Mouse (Mus musculus) small intestine, adult 2 months (tissue): ENCODE measurements at regions not wholly inside any gene's neighbourhood (a gene's known extent, or its start where the extent isn't known, plus 50 kb on each side); places are given as distances from the start of the nearest gene placed in this dataset.

ENCODE experiments used
- H3K27ac ChIP-seq: fragments of 200-500 bp; 2 replicates; pipeline ENCODE4 v1.5.1; 2012; ENCODE audit warnings: low read depth, low read length, control low read depth, inconsistent platforms; ENCODE audit not compliant: insufficient read depth
- H3K27me3 ChIP-seq: fragments of 200-500 bp; 2 replicates; pipeline ENCODE4 v1.6.1; 2012; ENCODE audit warnings: mild to moderate bottlenecking, moderate library complexity, low read length, inconsistent platforms; ENCODE audit not compliant: control insufficient read depth, insufficient read depth
- H3K36me3 ChIP-seq: fragments of 200-500 bp; 2 replicates; pipeline ENCODE4 v1.6.1; 2012; ENCODE audit warnings: mild to moderate bottlenecking, low read length, control low read depth, inconsistent platforms; ENCODE audit not compliant: control insufficient read depth, insufficient read depth
- H3K4me1 ChIP-seq: fragments of 200-500 bp; 2 replicates; pipeline ENCODE4 v1.6.1; 2012; ENCODE audit warnings: low read length, inconsistent platforms, mixed read lengths; ENCODE audit not compliant: control insufficient read depth, insufficient read depth, insufficient read length
- H3K4me3 ChIP-seq: fragments of 200-500 bp; 2 replicates; pipeline ENCODE4 v1.5.1; 2012; ENCODE audit warnings: low read depth, mild to moderate bottlenecking, control low read depth, inconsistent platforms, low read length, moderate library complexity
- CTCF ChIP-seq: fragments of 200-500 bp; IDR thresholded peaks from 2 replicates; pipeline ENCODE4 v1.5.1; 2012; ENCODE audit warnings: low read depth, mild to moderate bottlenecking, control low read depth, inconsistent platforms, low read length, moderate library complexity, mixed read lengths; ENCODE audit not compliant: insufficient replicate concordance, insufficient read length; ENCODE audit errors: extremely low read depth
- POLR2A ChIP-seq: fragments of 200-500 bp; IDR thresholded peaks from 2 replicates; pipeline ENCODE4 v1.6.1; 2012; ENCODE audit warnings: low read depth, mild to moderate bottlenecking, control low read depth, inconsistent platforms, low read length, moderate library complexity
- WGBS: fragments of 180-500 bp; shearing (Covaris S2); methylation state at CpG from one replicate; pipeline ENCODE4 v1.1.7; 2018; 5-methylcytosine and 5-hydroxymethylcytosine counted together

- no peaks in the 10 kb centered on the region for H3K36me3 ChIP-seq
- no peaks in the 10 kb centered on the region for H3K27me3 ChIP-seq
- no peak for TF ChIP-seq CTCF
- no peak for TF ChIP-seq POLR2A
- no peak overlapping the region for H3K27ac ChIP-seq
- no peaks in the 10 kb centered on the region for H3K4me1 ChIP-seq
- WGBS, result 53% methylated on average over 13 of the region's 13 CpGs
- H3K4me3 ChIP-seq, result no peak overlapping the region
These were observed 63.4 kb downstream of the Irx2 start for GRCm38 (mm10) chr13:72691783-72692729.

- WGBS, result 71% methylated on average over 3 of the region's 3 CpGs
- Histone ChIP-seq H3K36me3 (no peaks in the 10 kb centered on the region), H3K27me3 (no peaks in the 10 kb centered on the region), H3K27ac (no peak overlapping the region), H3K4me1 (no peaks in the 10 kb centered on the region), H3K4me3 (no peak overlapping the region)
- TF ChIP-seq POLR2A (no peak), CTCF (no peak)
These were observed 78.8 kb downstream of the Irx2 start for GRCm38 (mm10) chr13:72707469-72707868.

- WGBS, result 37% methylated on average over 2 of the region's 2 CpGs
- TF ChIP-seq POLR2A (no peak), CTCF (no peak)
- Histone ChIP-seq H3K27ac (no peak overlapping the region), H3K4me1 (no peaks in the 10 kb centered on the region), H3K27me3 (no peaks in the 10 kb centered on the region), H3K4me3 (no peak overlapping the region), H3K36me3 (no peaks in the 10 kb centered on the region)
These were observed 80.1 kb downstream of the Irx2 start for GRCm38 (mm10) chr13:72708728-72709127.

- Histone ChIP-seq H3K4me1 (no peaks in the 10 kb centered on the region), H3K27me3 (no peaks in the 10 kb centered on the region), H3K4me3 (no peak overlapping the region), H3K27ac (no peak overlapping the region), H3K36me3 (no peaks in the 10 kb centered on the region)
- TF ChIP-seq POLR2A, result no peak
- no peak for TF ChIP-seq CTCF
- 61% methylated on average over 5 of the region's 5 CpGs for WGBS
These were observed 81.4 kb downstream of the Irx2 start for GRCm38 (mm10) chr13:72710051-72710450.

- no peak overlapping the region for H3K27ac ChIP-seq
- no peaks in the 10 kb centered on the region for H3K36me3 ChIP-seq
- no peaks in the 10 kb centered on the region for H3K27me3 ChIP-seq
- H3K4me3 ChIP-seq, result no peak overlapping the region
- 32% methylated on average over 8 of the region's 8 CpGs for WGBS
- H3K4me1 ChIP-seq, result no peaks in the 10 kb centered on the region
- no peak for TF ChIP-seq CTCF
- no peak for TF ChIP-seq POLR2A
These were observed 82.5 kb downstream of the Irx2 start for GRCm38 (mm10) chr13:72711136-72711535.

GRCm38 (mm10) chr13:72711842-72712330 is 83.3 kb downstream of the Irx2 start:
- no peak overlapping the region for H3K27ac ChIP-seq
- H3K27me3 ChIP-seq, result no peaks in the 10 kb centered on the region
- H3K4me1 ChIP-seq, result no peaks in the 10 kb centered on the region
- 70% methylated on average over 4 of the region's 4 CpGs for WGBS
- TF ChIP-seq POLR2A (no peak), CTCF (no peak)
- H3K36me3 ChIP-seq, result no peaks in the 10 kb centered on the region
- H3K4me3 ChIP-seq, result no peak overlapping the region

GRCm38 (mm10) chr13:72714793-72715192 is 86.2 kb downstream of the Irx2 start:
- H3K27me3 ChIP-seq, result no peaks in the 10 kb centered on the region
- WGBS, result 59% methylated on average over 7 of the region's 7 CpGs
- no peak overlapping the region for H3K4me3 ChIP-seq
- TF ChIP-seq POLR2A (no peak), CTCF (no peak)
- H3K36me3 ChIP-seq, result no peaks in the 10 kb centered on the region
- no peaks in the 10 kb centered on the region for H3K4me1 ChIP-seq
- H3K27ac ChIP-seq, result no peak overlapping the region
